Mouse (Mus musculus) lung, postnatal 0 days (tissue): ENCODE measurements around the gene Vamp1.

ENCODE experiments used
- CTCF ChIP-seq: IDR thresholded peaks from 2 replicates; pipeline ENCODE4 v1.5.1; 2016; ENCODE audit warnings: antibody characterized with exemption, mild to moderate bottlenecking
- EP300 ChIP-seq: IDR thresholded peaks from 2 replicates; pipeline ENCODE4 v1.6.1; 2016; ENCODE audit warnings: antibody characterized with exemption, mild to moderate bottlenecking, control low read depth

DNA sequence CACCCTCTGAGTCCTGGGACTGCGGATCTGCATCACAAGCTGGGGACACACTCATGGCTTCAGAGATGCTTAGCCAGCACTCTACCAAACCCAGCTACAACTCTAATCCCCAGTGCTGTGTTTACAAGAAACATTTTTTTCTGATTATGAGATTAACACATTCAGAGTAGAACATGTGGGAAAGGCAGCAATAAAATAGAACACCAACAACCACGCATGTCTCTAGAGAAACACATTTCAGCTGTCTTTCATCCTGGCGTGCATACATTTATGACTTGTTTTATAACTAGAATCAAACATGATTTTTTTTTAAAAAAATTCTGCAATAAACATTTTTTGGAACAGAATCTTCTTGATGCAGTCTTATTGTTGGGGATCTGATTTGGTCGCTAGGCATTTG is 71.6 kb downstream of the Vamp1 start:
- no peak for TF ChIP-seq EP300
- TF ChIP-seq CTCF, result no peak
